Mouse (Mus musculus) embryo, embryonic 11.5 days (tissue): Measurements from ENCODE around the gene Mzf1.
"Not testable (repeated sequence)": the region's sequence is repeated elsewhere in the genome, so short reads cannot be mapped to it uniquely, and the experiment has no call there.

ENCODE experiments used
- DNase-seq: peaks from one replicate; pipeline ENCODE4 v3.0.0-alpha.2; 2012; ENCODE audit warnings: low read depth, low spot score

Gene Mzf1

DNA sequence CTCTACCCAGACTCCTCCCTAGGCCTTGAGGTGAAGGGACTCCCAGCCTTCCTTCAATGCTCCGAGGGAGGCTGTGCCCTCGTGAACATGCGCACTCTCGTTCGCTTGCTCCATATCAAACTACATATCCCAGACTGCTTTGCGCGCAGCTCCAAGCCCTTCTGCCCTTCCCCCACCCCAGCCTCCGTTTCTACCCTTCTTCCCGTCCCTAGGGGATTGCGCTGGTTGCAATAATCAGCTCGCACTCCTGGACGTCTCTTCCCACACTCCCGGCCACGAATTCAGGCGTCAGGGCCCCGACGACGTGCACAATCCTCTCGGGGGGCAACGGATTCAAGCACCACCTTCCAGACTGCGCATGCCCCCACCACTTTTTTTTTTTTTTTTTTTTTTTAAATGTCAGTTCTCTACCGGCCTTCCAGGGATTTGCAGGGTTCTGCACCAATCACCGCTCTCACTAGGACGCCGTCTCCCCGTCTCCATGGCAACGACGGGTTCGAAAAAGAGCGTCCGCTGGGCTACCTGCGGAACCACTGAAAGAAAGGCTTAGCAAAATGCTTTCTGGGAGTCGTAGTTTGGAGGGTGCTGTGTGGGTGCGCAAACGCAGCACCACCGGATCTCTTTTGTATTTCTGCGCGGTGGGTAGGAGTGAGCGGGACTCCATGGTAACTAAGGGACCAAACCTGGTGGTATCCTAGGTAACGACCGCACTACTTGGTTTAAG is at the start of gene Mzf1:
TSS of gene Mzf1 (minus strand) at position 478 of the 724 bp plus-strand sequence.
- peak; percentile 98 for DNase-seq

DNA sequence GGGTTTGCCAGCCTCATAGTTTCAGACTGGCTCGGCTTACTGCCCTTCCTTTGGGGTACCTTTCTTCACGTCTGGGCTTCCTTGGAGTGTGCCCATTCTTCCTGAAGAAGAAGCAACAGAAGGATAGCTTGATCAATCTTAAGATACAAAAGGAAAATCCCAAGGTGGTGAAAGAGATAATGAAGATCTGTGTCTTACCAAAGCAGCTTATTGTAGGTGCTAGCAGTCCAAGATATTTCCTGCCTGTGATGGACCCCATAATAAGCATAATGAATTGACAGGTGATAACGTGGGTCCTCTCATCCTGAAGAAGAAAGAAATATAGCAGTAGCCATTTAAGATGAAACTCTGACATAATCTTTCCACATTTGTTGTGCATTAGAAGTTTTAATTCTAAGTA is 40.5 kb upstream of the Mzf1 start, which contains the start of gene Vmn1r85:
TSS of gene Vmn1r85 (minus strand) at position 101 of the 400 bp plus-strand sequence.
- DNase-seq: no peak

DNA sequence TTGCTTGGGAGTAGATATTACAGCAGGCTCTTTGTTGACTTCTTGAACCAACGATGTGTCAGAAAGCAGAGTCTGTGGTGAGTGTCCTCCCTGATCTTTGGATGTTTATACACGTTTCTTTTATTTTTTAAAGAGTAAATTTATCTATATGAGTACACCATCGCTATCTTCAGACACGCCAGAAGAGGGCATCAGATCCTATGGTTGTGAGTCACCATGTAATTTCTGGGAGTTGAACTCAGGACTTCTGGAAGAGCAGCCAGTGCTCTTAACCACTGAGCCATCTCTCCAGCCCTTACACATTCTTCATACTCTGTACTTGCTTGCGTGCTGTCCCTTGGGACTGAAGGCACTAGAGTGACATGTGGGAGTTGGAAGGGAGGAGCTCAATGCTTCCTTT is 17.7 kb upstream of the Mzf1 start:
- no peak for DNase-seq

- DNase-seq: not testable (repeated sequence)
Measured at GRCm38 (mm10) chr7:13063399-13063798, 8.8 kb upstream of the Mzf1 start.

DNA sequence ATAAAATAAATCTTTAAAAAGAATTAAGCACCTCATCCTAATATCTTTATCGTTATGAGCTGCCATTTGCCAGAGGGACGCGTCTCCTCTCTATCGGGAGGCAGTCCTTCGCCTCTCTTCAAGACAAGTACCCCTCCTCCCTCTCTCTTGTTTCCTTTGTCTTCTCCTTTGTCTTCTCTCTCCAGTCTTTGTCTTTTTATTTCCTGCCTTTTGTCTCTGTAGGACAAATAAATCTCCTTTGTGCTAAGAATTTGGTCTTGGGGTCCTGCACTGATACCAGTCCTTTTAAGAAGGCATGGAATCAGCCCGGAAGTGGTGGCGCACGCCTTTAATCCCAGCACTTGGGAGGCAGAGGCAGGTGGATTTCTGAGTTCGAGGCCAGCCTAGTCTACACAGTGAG is 5.0 kb upstream of the Mzf1 start:
- DNase-seq: no peak

DNA sequence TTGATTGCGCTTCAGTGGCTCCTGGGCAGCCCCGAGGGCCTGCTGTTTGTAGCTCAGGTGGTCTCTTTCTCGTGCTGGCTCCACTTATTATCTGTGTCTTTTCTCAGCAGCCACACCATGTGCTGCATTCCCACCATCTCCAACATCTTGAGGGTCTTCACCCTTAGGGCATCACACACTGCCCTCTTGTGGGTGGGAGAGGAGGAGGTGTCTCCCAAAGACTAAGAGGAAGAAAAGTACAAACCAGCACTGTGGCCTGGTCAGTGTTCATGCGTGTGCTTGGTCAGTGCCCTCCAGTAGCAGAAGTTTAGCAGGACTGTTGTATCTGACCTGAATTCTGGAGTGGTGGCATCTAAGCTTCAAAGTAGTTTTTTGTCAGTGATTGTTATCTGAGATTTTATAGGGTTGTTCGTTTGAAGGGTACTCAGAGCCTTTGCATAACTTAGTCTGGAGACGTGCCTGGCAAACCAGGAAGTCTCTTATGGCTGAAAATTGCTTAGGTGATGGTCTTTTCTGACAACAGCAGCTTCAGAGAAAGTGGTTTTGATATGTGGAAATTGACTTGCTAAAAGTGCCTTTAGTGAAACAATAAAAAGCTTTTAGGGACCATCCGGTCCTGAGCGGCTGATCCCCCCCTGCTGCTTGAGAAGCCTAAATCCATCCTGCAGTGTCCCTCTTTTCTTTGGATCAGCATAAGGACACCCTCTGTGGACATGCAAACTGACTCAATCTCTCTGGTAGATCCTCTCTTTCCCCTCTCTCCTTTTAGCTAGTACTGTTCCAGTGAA is 2.5 kb upstream of the Mzf1 start:
- DNase-seq: no peak

DNA sequence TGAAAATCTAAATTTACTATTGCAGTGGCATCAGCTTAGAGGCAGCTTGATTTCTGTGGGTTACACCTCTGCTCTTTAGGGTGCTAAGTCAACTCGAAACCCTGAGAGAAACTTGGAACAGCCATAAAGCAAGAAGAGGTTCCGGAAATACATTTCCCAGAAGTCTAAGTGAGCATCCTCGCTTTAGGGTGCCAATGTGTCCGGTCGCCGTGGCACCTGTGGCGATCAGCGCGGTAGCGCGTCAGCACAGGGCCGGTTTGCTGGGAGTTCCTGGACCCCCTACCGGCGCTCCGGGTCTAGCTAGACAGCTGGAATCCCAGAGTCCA is 640 bp downstream of the Mzf1 start:
- DNase-seq: no peak

DNA sequence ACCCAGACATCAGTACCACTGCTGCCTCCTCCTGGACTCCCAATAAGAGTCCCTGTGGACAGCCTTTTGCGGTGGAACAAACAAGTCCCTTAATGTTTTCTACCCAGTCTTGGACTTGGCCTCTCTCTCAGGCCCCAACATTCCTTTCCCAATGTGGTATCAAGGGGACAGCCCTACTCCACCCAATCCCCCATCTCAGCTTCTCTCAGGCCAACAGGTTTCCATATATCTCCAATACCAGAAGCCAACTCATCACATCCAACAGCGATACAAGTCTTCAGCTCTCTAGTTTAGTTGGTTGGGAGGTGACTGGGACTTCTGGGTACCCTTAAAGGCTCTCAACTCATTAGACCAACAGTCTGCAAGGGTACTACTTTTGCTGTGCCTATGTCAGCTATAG is 1.1 kb downstream of the Mzf1 start:
- no peak for DNase-seq

DNA sequence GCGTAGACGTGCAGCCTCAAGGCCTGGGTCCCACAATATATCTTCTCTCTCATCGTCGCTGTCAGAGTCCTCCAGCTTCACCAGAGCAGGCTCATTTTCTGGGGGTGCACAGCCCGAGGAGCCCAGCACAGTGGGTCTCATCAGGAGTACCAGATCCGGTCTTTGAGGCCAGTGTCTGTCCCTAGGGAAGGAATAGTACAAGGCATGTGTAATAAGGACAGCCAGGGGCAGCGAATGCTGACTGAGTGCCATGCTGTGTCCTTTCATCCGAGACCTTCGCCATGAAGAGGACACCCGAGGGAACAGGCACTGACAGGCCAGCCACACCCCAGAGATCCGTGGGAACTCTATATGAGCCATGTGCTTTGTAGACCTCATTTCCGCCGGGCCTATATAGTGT is 1.6 kb downstream of the Mzf1 start:
- no peak for DNase-seq

- no peak for DNase-seq
Measured at GRCm38 (mm10) chr7:13046084-13046483, 8.5 kb downstream of the Mzf1 start.

- no peak for DNase-seq
Measured at GRCm38 (mm10) chr7:13044254-13044625, 10.3 kb downstream of the Mzf1 start.

GRCm38 (mm10) chr7:13043445-13044253 is 10.9 kb downstream of the Mzf1 start:
- DNase-seq: no peak

DNA sequence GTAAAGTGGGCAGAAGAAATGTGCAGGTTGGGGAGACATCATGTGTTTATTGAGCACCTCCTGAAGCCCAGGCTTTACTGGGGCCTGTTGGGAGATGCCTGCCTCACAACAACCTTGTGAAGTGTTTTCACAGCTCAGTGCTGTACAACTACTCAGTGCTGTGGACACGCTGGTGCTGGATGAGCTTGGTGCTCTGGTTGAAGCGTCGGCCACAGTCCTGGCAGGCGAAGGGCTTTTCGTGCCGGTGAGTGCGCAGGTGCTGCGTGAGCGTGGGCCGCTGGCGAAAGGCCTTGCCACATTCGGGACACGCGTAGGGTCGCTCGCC is 11.5 kb downstream of the Mzf1 start:
- no peak for DNase-seq

DNA sequence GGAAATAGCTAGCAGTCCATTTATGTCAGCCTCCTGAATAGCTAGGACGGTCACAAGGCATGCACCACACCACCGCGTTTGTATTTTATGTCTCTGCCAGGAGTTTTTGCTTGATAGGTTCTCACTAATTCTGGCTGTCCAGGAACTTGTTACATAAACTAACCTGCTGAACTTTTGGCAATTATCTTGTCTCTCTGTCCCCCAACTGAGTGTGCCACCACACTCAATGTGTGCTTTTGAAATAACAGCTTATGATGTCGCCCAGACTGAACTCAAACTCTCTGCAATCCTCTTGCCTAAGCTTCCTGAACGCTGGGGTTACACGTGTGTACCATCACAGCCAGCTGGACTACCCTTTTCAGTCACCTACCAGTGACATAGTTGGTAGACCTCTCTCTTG is 12.1 kb downstream of the Mzf1 start:
- DNase-seq: no peak

DNA sequence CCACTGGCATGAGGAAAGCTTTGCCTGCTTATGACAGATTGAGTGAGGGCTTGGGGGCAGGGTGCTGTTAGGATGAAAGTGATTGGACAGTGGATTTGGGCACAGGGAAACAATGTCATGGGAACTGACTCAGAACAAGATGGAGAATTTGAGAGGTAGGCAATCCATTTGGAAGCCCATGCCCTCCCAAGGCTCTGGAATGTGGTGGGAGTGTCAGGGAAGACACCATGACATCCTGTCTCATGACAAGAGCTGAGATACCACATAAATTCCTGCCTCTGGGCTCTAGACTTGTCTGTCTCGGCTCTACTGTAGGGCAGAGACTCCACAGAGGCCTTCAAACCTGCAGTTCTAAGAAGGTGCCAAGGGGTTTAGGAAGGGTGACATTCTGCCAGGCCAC is 13.3 kb downstream of the Mzf1 start:
- DNase-seq: no peak

- DNase-seq: no peak
Measured at GRCm38 (mm10) chr7:13039181-13039580, 15.4 kb downstream of the Mzf1 start.

- DNase-seq: no peak
Measured at GRCm38 (mm10) chr7:13038621-13039169, 15.9 kb downstream of the Mzf1 start.

DNA sequence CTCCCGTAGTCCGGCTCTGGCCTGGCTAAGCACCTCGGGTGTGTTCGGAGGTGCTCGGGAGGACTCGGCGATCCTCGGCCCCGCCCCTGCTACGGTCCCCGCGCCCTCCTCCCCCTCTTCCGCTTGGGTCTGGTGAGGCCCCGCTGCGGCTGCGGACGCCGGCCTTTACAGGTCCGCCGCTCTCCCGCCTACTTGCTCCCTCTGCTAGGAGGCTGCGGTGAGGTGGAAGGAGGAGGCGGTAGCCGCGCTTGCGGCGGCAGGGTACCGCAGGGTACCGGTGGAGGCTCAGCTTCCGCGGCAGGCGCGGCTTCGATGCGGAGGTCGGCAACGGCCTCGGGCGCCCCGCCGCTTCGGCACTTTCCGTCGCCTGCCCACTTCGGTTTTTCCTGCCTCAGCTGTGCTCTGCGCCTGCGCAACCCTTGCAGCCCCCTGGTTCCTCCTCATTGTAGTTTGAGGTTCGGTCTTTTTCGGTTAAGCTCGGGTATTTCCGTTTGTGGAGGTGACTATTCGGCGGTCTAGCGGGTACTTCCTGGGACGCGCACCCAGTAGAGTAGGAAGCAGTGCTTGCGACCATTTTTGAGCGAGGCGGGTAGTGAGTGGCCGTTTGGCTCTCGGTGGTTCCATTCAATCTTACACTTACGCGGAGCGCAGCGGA is 16.5 kb downstream of the Mzf1 start, which contains the start of gene Ube2m:
TSS of gene Ube2m (minus strand) at position 375 of the 655 bp plus-strand sequence.
- peak; percentile 98 for DNase-seq

DNA sequence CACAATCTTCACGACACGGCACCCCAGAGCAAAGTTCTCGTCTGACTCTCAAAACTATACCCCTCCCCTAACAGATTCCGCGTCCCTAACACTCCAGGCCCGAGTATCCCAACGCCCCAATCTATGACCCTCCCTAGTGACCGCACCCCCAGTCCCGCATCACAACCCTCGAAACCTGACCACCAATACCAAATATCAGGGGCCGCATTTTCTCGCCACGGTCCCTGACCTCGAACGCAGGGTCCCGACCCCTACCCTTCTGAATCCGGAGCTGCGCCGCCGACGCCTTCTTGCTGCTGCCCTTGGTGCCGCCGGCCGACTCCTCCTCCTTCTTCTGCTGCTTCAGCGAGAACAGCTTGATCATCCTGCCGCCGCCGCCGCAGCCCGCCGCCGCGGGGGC is 17.2 kb downstream of the Mzf1 start:
- DNase-seq: no peak

DNA sequence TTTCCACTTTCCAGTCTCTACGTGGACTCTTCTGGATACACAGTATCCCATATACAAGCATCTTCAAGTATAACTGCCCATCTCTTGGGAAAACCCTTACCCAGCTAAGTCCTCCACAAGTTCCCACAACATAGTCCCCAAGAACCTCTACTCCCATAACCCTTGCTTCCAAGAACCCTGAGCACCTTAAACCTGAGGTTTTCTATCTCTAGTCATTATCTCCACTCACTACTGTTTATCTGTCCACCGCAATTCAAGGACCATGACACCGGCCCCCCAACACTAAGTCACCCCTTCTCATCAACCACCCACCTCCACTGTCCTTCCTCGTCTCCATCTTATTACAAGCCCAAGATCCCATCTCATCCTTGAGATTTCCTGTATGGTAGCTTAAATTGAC is 17.8 kb downstream of the Mzf1 start:
- DNase-seq: no peak

- no peak for DNase-seq
Measured at GRCm38 (mm10) chr7:13035211-13035855, 19.2 kb downstream of the Mzf1 start.
